Mouse (Mus musculus): Measurements from ENCODE around the gene Utp15.

Utp15 gene

GRCm38 (mm10) chr13:98262636-98263457 is at the start of gene Utp15, which contains the start of gene Ankra2:
Gene Utp15, minus strand, starts transcription at chr13:98263041.
Gene Ankra2, plus strand, starts transcription at chr13:98263074.
- DNase-seq (ENCODE audit: low spot score): peak; percentile 98

- no peak for DNase-seq (ENCODE audit: low spot score)
Measured at GRCm38 (mm10) chr13:98311597-98311996, 48.8 kb upstream of the Utp15 start.

- no peak for DNase-seq (ENCODE audit: low spot score)
Measured at GRCm38 (mm10) chr13:98308724-98309123, 45.9 kb upstream of the Utp15 start.

- DNase-seq (ENCODE audit: low spot score): no peak
Measured at GRCm38 (mm10) chr13:98308004-98308403, 45.2 kb upstream of the Utp15 start.

- no peak for DNase-seq (ENCODE audit: low spot score)
Measured at GRCm38 (mm10) chr13:98306852-98307475, 44.1 kb upstream of the Utp15 start.

GRCm38 (mm10) chr13:98306393-98306792 is 43.6 kb upstream of the Utp15 start:
- no peak for DNase-seq (ENCODE audit: low spot score)

- DNase-seq (ENCODE audit: low spot score): no peak
Measured at GRCm38 (mm10) chr13:98305257-98305656, 42.4 kb upstream of the Utp15 start.

- DNase-seq (ENCODE audit: low spot score): peak; percentile 74
Measured at GRCm38 (mm10) chr13:98298833-98299758, 36.3 kb upstream of the Utp15 start.

GRCm38 (mm10) chr13:98297883-98298482 is 35.1 kb upstream of the Utp15 start:
- no peak for DNase-seq (ENCODE audit: low spot score)

GRCm38 (mm10) chr13:98296072-98296471 is 33.2 kb upstream of the Utp15 start:
- DNase-seq (ENCODE audit: low spot score): no peak

- no peak for DNase-seq (ENCODE audit: low spot score)
Measured at GRCm38 (mm10) chr13:98291712-98292111, 28.9 kb upstream of the Utp15 start.

- DNase-seq (ENCODE audit: low spot score): no peak
Measured at GRCm38 (mm10) chr13:98290719-98291118, 27.9 kb upstream of the Utp15 start.

GRCm38 (mm10) chr13:98280990-98281650 is 18.3 kb upstream of the Utp15 start:
- DNase-seq (ENCODE audit: low spot score): no peak

GRCm38 (mm10) chr13:98279686-98280085 is 16.8 kb upstream of the Utp15 start, which contains the start of gene Gm21976:
Gene Gm21976, plus strand, starts transcription at chr13:98279887.
- DNase-seq (ENCODE audit: low spot score): no peak

- DNase-seq (ENCODE audit: low spot score): no peak
Measured at GRCm38 (mm10) chr13:98277501-98277900, 14.7 kb upstream of the Utp15 start.

- DNase-seq (ENCODE audit: low spot score): no peak
Measured at GRCm38 (mm10) chr13:98276253-98276652, 13.4 kb upstream of the Utp15 start.

GRCm38 (mm10) chr13:98275646-98276045 is 12.8 kb upstream of the Utp15 start:
- DNase-seq (ENCODE audit: low spot score): no peak

GRCm38 (mm10) chr13:98274023-98274422 is 11.2 kb upstream of the Utp15 start:
- DNase-seq (ENCODE audit: low spot score): no peak

- no peak for DNase-seq (ENCODE audit: low spot score)
Measured at GRCm38 (mm10) chr13:98264111-98264510, 1.3 kb upstream of the Utp15 start.

- no peak for DNase-seq (ENCODE audit: low spot score)
Measured at GRCm38 (mm10) chr13:98263458-98263987, 682 bp upstream of the Utp15 start.

GRCm38 (mm10) chr13:98254921-98255320 is 7.9 kb downstream of the Utp15 start:
- DNase-seq (ENCODE audit: low spot score): no peak

Data from ovary, postnatal 14 days (tissue).